Mouse (Mus musculus) forebrain, embryonic 11.5 days (tissue): ENCODE measurements around the gene Olfr419. TPM values are rescaled to one million over a fixed set of nuclear protein-coding genes. Genes with fewer than 3 reads are reported as not detected.

Source experiments
- ATAC-seq: fragments of 200-750 bp; cut with Nextera tagmentation; replicated peaks from 2 replicates; pipeline ENCODE4 v1.8.0; 2017; ENCODE audit warnings: moderate TSS enrichment; ENCODE audit not compliant: low FRiP score
- DNase-seq: peaks from one replicate; pipeline ENCODE4 v3.0.0-alpha.2; 2017; ENCODE audit warnings: low spot score
- H3K27ac ChIP-seq: fragments of 300-500 bp; sonication (generic); 2 replicates; pipeline ENCODE4 v1.5.1; 2014; ENCODE audit warnings: low read depth, low read length
- H3K27me3 ChIP-seq: fragments of 300-500 bp; sonication (generic); 2 replicates; pipeline ENCODE4 v1.6.1; 2014; ENCODE audit warnings: mild to moderate bottlenecking, low read length, mixed read lengths; ENCODE audit not compliant: control insufficient read depth, insufficient read depth
- H3K36me3 ChIP-seq: fragments of 300-500 bp; sonication (generic); 2 replicates; pipeline ENCODE4 v1.6.1; 2014; ENCODE audit warnings: mild to moderate bottlenecking, low read length, moderate library complexity, mixed read lengths; ENCODE audit not compliant: control insufficient read depth, insufficient read depth
- H3K4me1 ChIP-seq: fragments of 300-500 bp; sonication (generic); replicated peaks from 2 replicates; pipeline ENCODE4 v1.6.1; 2014; ENCODE audit warnings: low read length, mixed read lengths; ENCODE audit not compliant: control insufficient read depth, insufficient read depth
- H3K4me2 ChIP-seq: fragments of 300-500 bp; sonication (generic); 2 replicates; pipeline ENCODE4 v1.6.1; 2014; ENCODE audit warnings: low read depth, mild to moderate bottlenecking, low read length, moderate library complexity, mixed read lengths; ENCODE audit not compliant: severe bottlenecking
- H3K4me3 ChIP-seq: fragments of 300-500 bp; sonication (generic); 2 replicates; pipeline ENCODE4 v1.5.1; 2014; ENCODE audit warnings: low read depth, low read length
- H3K9ac ChIP-seq: fragments of 300-500 bp; sonication (generic); 2 replicates; pipeline ENCODE4 v1.6.1; 2014; ENCODE audit warnings: low read length
- H3K9me3 ChIP-seq: fragments of 300-500 bp; sonication (generic); 2 replicates; pipeline ENCODE4 v1.6.1; 2016; ENCODE audit warnings: low read length, mixed read lengths; ENCODE audit not compliant: control insufficient read depth
- WGBS: fragments of 180-500 bp; shearing (Covaris S2); extraction: QIAGEN DNeasy Blood & Tissue Kit; methylation state at CpG from one replicate; pipeline ENCODE4 v1.1.7; 2014; 5-methylcytosine and 5-hydroxymethylcytosine counted together
- polyA plus RNA-seq: library from polyadenylated mRNA; unstranded; fragments of >200 nt; fragmentation: Nextera tagmentation; extraction: Ambion mirVana; gene quantifications from 2 replicates; pipeline ENCODE4 v1.2.1, GENCODE M21; 2014

Gene Olfr419
- polyA plus RNA-seq, 1 experiment from 2014 or later, result not detected

DNA sequence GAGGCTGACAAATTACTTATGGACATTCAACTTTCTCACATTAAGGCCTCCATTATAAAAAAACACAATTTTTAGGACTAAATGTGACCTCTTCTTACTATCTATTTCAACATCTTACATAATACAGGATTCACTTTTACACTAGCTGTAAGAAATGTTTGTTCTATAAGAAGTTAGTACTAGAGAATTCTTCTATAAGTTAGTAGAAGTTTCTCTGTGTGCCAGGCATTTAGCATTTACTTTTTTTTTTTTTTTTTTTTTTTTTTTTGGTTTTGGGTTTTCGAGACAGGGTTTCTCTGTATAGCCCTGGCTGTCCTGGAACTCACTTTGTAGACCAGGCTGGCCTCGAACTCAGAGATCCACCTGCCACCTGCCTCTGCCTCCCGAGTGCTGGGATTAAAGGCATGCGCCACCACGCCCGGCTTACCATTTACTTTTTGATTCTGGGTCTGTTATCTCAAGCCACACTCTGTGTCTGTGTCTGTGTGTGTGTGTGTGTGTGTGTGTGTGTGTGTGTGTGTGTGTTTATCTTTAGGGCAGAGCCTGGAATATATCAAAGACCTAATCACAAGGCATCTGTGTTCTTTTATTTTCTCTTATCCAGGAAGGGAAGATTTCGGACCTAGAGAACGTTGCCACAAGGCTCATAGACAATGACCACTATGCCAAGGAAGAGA, 35.2 kb downstream of the Olfr419 start:
- no peak overlapping the region for H3K9ac ChIP-seq
- H3K4me2 ChIP-seq, result no peak overlapping the region
- H3K27ac ChIP-seq, result no peak overlapping the region
- H3K4me1 ChIP-seq, result no peaks in the 10 kb centered on the region
- WGBS, result 96% methylated on average over 7 of the region's 8 CpGs
- no peaks in the 10 kb centered on the region for H3K36me3 ChIP-seq
- H3K27me3 ChIP-seq, result no peaks in the 10 kb centered on the region
- DNase-seq (no peak), ATAC-seq (no peak)
- H3K4me3 ChIP-seq, result no peak overlapping the region
- H3K9me3 ChIP-seq, result no peaks in the 10 kb centered on the region

DNA sequence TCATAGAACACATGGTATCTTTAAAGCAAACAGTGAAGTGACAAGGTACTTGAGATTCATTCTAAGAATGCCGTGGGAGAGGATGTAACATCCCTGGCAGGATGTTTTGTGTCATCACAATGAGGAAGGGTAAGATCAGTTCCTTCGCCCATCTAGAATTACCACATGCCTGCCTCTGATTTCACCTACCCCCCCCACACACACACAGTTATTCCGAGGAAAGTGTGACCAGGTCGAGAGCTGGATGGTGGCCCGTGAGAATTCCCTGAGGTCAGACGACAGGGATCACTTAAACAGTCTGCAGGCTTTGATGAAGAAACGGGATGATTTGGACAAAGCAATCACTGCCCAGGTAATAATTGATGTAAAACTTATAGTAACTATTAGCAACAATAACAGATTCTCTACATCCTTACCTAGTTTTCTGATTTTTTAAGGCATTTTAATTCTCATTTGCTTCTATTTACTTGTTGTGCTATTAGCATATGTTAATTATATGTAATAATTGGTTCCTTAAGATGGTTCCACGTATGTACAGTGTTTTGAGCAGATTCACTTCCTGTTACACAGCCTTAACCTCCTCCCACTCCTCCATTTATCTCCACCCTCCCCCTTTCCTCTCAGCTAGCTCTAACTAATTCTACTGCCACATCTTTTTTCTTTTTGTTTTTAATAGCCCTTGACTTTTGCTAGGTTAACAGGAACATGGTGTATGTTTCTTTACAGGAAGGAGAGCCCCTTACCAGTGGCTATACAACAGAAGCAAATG, 36.4 kb downstream of the Olfr419 start:
- Histone ChIP-seq H3K9me3 (no peaks in the 10 kb centered on the region), H3K9ac (no peak overlapping the region), H3K36me3 (no peaks in the 10 kb centered on the region), H3K4me3 (no peak overlapping the region), H3K4me1 (no peaks in the 10 kb centered on the region), H3K27ac (no peak overlapping the region), H3K4me2 (no peak overlapping the region), H3K27me3 (no peaks in the 10 kb centered on the region)
- DNase-seq (no peak), ATAC-seq (no peak)
- WGBS, result 82% methylated on average over 8 of the region's 8 CpGs

DNA sequence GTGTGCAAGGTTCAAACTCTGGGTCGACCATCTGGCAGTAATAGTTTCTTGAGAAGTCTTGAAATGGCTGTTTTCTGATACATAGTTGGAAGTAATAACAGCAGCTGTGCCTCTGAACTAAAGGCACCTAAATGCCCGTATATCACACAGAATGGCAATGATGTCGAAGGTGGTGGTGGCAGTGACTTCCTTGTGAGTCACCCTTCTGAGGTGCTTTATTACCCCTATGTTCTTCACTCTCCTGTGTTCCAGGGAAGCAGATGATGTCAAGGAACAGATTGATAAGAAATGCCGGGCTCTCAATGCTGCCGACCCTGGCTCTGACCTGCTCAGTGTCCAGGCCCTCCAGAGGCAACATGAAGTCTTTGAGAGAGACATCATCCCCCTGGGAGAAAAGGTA, 39.6 kb downstream of the Olfr419 start:
- H3K4me1 ChIP-seq, result no peaks in the 10 kb centered on the region
- H3K9me3 ChIP-seq, result no peaks in the 10 kb centered on the region
- DNase-seq (no peak), ATAC-seq (no peak)
- H3K36me3 ChIP-seq, result no peaks in the 10 kb centered on the region
- no peaks in the 10 kb centered on the region for H3K27me3 ChIP-seq
- H3K4me2 ChIP-seq, result no peak overlapping the region
- no peak overlapping the region for H3K4me3 ChIP-seq
- no peak overlapping the region for H3K27ac ChIP-seq
- H3K9ac ChIP-seq, result no peak overlapping the region
- WGBS, result 91% methylated on average over 5 of the region's 5 CpGs

DNA sequence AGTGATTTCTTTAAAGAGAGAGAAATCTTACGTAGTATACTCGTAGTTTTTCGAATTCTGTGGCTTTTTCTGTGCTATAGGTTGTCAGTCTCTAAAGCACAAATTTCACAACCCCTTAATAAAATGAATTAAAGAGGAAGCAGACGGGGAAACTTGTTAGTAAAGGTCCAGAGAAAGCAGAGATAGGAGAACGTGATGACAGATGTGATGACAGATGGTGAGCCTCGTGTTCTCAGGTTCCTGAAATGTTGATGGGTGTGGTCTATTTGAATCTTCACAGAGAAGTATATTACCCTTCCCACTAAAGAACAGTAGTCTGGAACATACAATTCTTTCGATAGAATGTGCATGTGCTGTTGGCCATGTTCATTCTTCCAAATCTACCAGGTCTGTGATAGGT, 47.2 kb downstream of the Olfr419 start:
- ATAC-seq (no peak), DNase-seq (no peak)
- no peaks in the 10 kb centered on the region for H3K36me3 ChIP-seq
- no peak overlapping the region for H3K4me2 ChIP-seq
- H3K4me3 ChIP-seq, result no peak overlapping the region
- H3K27me3 ChIP-seq, result no peaks in the 10 kb centered on the region
- no peaks in the 10 kb centered on the region for H3K4me1 ChIP-seq
- 90% methylated on average over 7 of the region's 7 CpGs for WGBS
- no peak overlapping the region for H3K9ac ChIP-seq
- no peaks in the 10 kb centered on the region for H3K9me3 ChIP-seq
- H3K27ac ChIP-seq, result no peak overlapping the region

Other genes with a start within 250 kb of the Olfr419 start
- gene Ifi205, start 220.3 kb downstream of the Olfr419 start, polyA plus RNA-seq, result not detected in 2 replicates
- gene Olfr433, start 211.4 kb downstream of the Olfr419 start, polyA plus RNA-seq, result not detected in 2 replicates
- not detected in 2 replicates for gene Olfr432, start 202.9 kb downstream of the Olfr419 start, polyA plus RNA-seq
- gene Olfr430, start 185.5 kb downstream of the Olfr419 start, polyA plus RNA-seq, result not detected in 2 replicates
- gene Olfr429, start 167.7 kb downstream of the Olfr419 start, polyA plus RNA-seq, result not detected in 2 replicates
- not detected in 2 replicates for gene Olfr427, start 155.2 kb downstream of the Olfr419 start, polyA plus RNA-seq
- gene Olfr231, start 130.9 kb downstream of the Olfr419 start, polyA plus RNA-seq, result 0.36 and 0.57 TPM in 2 replicates
- not detected in 2 replicates for gene Olfr424, start 120.5 kb downstream of the Olfr419 start, polyA plus RNA-seq
- gene Olfr420, start 96.4 kb downstream of the Olfr419 start, polyA plus RNA-seq, result not detected in 2 replicates
- gene Spta1, start 79.3 kb downstream of the Olfr419 start, polyA plus RNA-seq, result 2.7 and 3.5 TPM in 2 replicates
- gene Mptx1, start 78.5 kb upstream of the Olfr419 start, polyA plus RNA-seq, result not detected in 2 replicates
- not detected in 2 replicates for gene Olfr417, start 113.1 kb upstream of the Olfr419 start, polyA plus RNA-seq
- gene Olfr248, start 139.0 kb upstream of the Olfr419 start, polyA plus RNA-seq, result not detected in 2 replicates
- not detected in 2 replicates for gene Olfr414, start 172.0 kb upstream of the Olfr419 start, polyA plus RNA-seq
- not detected in 2 replicates for gene Olfr220, start 190.0 kb upstream of the Olfr419 start, polyA plus RNA-seq
- 5.5 and 8.0 TPM in 2 replicates for gene Fmn2, start 249.8 kb upstream of the Olfr419 start, polyA plus RNA-seq